Mouse (Mus musculus): ENCODE results near the gene Fgg. TPM values are rescaled to one million over a fixed set of nuclear protein-coding genes. Genes with fewer than 3 reads are reported as not detected.

Fgg gene
- polyA plus RNA-seq, 1 experiment, result not detected

GRCm38 (mm10) chr3:83013951-83014350 is 6.4 kb downstream of the Fgg start:
- H3ac ChIP-seq (ENCODE audit: control insufficient read depth, insufficient read length, low read depth), result no peak overlapping the region

DNA sequence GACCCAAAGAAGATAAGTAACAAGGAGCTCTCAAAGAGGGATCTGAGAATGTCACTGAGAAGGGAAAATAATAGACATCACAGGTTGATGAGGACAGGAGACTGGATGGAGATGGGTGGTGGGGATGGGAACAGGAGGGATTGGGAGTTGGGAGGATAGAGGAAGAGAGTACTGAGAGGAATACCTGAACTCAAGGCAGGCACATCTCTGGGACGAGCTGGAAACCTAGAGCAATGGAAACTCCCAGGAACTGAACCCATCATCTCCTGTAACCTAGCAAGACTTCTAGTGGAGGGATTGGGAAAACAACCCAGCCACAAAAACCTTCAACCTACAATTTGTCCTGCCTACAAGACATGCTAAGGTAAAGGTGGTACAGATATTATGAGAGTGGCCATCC is 8.7 kb downstream of the Fgg start:
- no peak overlapping the region for H3ac ChIP-seq (ENCODE audit: control insufficient read depth, insufficient read length, low read depth)
- TF ChIP-seq MYOD1 (IDR thresholded peaks at IDR 0.05; ENCODE audit: control insufficient read depth, insufficient read length, low read depth) (no peak), USF1 (IDR thresholded peaks at IDR 0.05; ENCODE audit: low read depth) (no peak), MYOG (IDR thresholded peaks at IDR 0.05; ENCODE audit: control insufficient read depth, extremely low read depth, insufficient read length) (no peak), MAX (IDR thresholded peaks at IDR 0.05) (no peak), CTCF (IDR thresholded peaks at IDR 0.05; ENCODE audit: control insufficient read depth, insufficient read depth, insufficient read length) (no peak), FOSL1 (IDR thresholded peaks at IDR 0.05; ENCODE audit: insufficient read depth, low read length, poor library complexity, severe bottlenecking) (no peak), CEBPB (IDR thresholded peaks at IDR 0.05; ENCODE audit: low read depth) (no peak)
- H3K27me3 ChIP-seq (ENCODE audit: control insufficient read depth, insufficient read depth, insufficient read length), result peaks cover 7% of the 10 kb centered on the region
- H3K4me3 ChIP-seq (ENCODE audit: insufficient read depth, poor library complexity, severe bottlenecking), result no peak overlapping the region
- no peaks in the 10 kb centered on the region for H3K36me3 ChIP-seq (ENCODE audit: control insufficient read depth, insufficient read depth)
- H3K79me2 ChIP-seq (ENCODE audit: control insufficient read depth, insufficient read depth), result no peaks in the 10 kb centered on the region
- H3K79me3 ChIP-seq (ENCODE audit: low read depth), result no peaks in the 10 kb centered on the region

More at GRCm38 (mm10) chr3:83013951-83014350, 6.4 kb downstream of the Fgg start:
- no peaks in the 10 kb centered on the region for H3K79me3 ChIP-seq (ENCODE audit: low read depth)
- H3K27me3 ChIP-seq (ENCODE audit: control insufficient read depth, insufficient read depth, insufficient read length), result peaks cover 10% of the 10 kb centered on the region
- H3K4me3 ChIP-seq (ENCODE audit: insufficient read depth, poor library complexity, severe bottlenecking), result no peak overlapping the region
- no peaks in the 10 kb centered on the region for H3K36me3 ChIP-seq (ENCODE audit: control insufficient read depth, insufficient read depth)
- no peaks in the 10 kb centered on the region for H3K79me2 ChIP-seq (ENCODE audit: control insufficient read depth, insufficient read depth)
- TF ChIP-seq MYOG (IDR thresholded peaks at IDR 0.05; ENCODE audit: control insufficient read depth, extremely low read depth, insufficient read length) (no peak), CTCF (IDR thresholded peaks at IDR 0.05; ENCODE audit: control insufficient read depth, insufficient read depth, insufficient read length) (no peak), USF1 (IDR thresholded peaks at IDR 0.05; ENCODE audit: low read depth) (no peak), MYOD1 (IDR thresholded peaks at IDR 0.05; ENCODE audit: control insufficient read depth, insufficient read length, low read depth) (no peak), CEBPB (IDR thresholded peaks at IDR 0.05; ENCODE audit: low read depth) (no peak), FOSL1 (IDR thresholded peaks at IDR 0.05; ENCODE audit: insufficient read depth, low read length, poor library complexity, severe bottlenecking) (no peak), MAX (IDR thresholded peaks at IDR 0.05) (no peak)

DNA sequence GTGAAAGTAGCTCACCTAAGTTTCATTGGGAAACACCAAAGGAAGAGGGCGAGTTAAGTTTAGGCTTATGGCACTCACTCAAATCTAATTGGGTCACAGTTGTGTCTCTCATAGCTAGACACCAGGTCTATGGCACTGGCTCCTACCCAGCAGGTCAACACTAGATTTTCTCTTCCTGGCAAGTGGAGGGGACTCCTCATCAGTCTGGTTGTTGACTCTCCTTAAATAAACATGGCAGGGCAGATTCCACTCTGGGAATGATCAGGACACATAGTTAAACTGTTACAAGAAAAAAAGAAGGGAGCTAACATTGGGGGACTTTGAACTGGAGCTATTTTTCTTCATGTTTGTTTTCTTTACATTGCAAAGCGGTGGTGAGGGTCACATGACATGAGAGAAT is 12.9 kb downstream of the Fgg start:
- H3K27me3 ChIP-seq (ENCODE audit: control insufficient read depth, insufficient read depth, insufficient read length), result no peaks in the 10 kb centered on the region
- H3ac ChIP-seq (ENCODE audit: control insufficient read depth, insufficient read length, low read depth), result no peak overlapping the region
- no peaks in the 10 kb centered on the region for H3K79me3 ChIP-seq (ENCODE audit: low read depth)
- no peaks in the 10 kb centered on the region for H3K36me3 ChIP-seq (ENCODE audit: control insufficient read depth, insufficient read depth)
- no peaks in the 10 kb centered on the region for H3K79me2 ChIP-seq (ENCODE audit: control insufficient read depth, insufficient read depth)
- TF ChIP-seq USF1 (IDR thresholded peaks at IDR 0.05; ENCODE audit: low read depth) (no peak), MAX (IDR thresholded peaks at IDR 0.05) (no peak), CTCF (IDR thresholded peaks at IDR 0.05; ENCODE audit: control insufficient read depth, insufficient read depth, insufficient read length) (no peak), MYOG (IDR thresholded peaks at IDR 0.05; ENCODE audit: control insufficient read depth, extremely low read depth, insufficient read length) (no peak), MYOD1 (IDR thresholded peaks at IDR 0.05; ENCODE audit: control insufficient read depth, insufficient read length, low read depth) (no peak), CEBPB (IDR thresholded peaks at IDR 0.05; ENCODE audit: low read depth) (no peak), FOSL1 (IDR thresholded peaks at IDR 0.05; ENCODE audit: insufficient read depth, low read length, poor library complexity, severe bottlenecking) (no peak)
- H3K4me3 ChIP-seq (ENCODE audit: insufficient read depth, poor library complexity, severe bottlenecking), result no peak overlapping the region

- no peak overlapping the region for H3K4me3 ChIP-seq (ENCODE audit: insufficient read depth, poor library complexity, severe bottlenecking)
- no peaks in the 10 kb centered on the region for H3K79me3 ChIP-seq (ENCODE audit: low read depth)
- H3K79me2 ChIP-seq (ENCODE audit: control insufficient read depth, insufficient read depth), result no peaks in the 10 kb centered on the region
- H3K27me3 ChIP-seq (ENCODE audit: control insufficient read depth, insufficient read depth, insufficient read length), result no peaks in the 10 kb centered on the region
- H3ac ChIP-seq (ENCODE audit: control insufficient read depth, insufficient read length, low read depth), result no peak overlapping the region
- TF ChIP-seq CTCF (IDR thresholded peaks at IDR 0.05; ENCODE audit: control insufficient read depth, insufficient read depth, insufficient read length), result no peak
- TF ChIP-seq USF1 (IDR thresholded peaks at IDR 0.05; ENCODE audit: low read depth), result no peak
- TF ChIP-seq MYOD1 (IDR thresholded peaks at IDR 0.05; ENCODE audit: control insufficient read depth, insufficient read length, low read depth), result no peak
- no peak for TF ChIP-seq CEBPB (IDR thresholded peaks at IDR 0.05; ENCODE audit: low read depth)
- TF ChIP-seq MYOG (IDR thresholded peaks at IDR 0.05; ENCODE audit: control insufficient read depth, extremely low read depth, insufficient read length), result no peak
- no peak for TF ChIP-seq FOSL1 (IDR thresholded peaks at IDR 0.05; ENCODE audit: insufficient read depth, low read length, poor library complexity, severe bottlenecking)
- TF ChIP-seq MAX (IDR thresholded peaks at IDR 0.05), result no peak
- no peaks in the 10 kb centered on the region for H3K36me3 ChIP-seq (ENCODE audit: control insufficient read depth, insufficient read depth)
Measured at GRCm38 (mm10) chr3:83021176-83021575, 13.7 kb downstream of the Fgg start.

- Histone ChIP-seq H3K4me3 (ENCODE audit: insufficient read depth, poor library complexity, severe bottlenecking) (no peak overlapping the region), H3K79me3 (ENCODE audit: low read depth) (no peaks in the 10 kb centered on the region), H3ac (ENCODE audit: control insufficient read depth, insufficient read length, low read depth) (no peak overlapping the region), H3K79me2 (ENCODE audit: control insufficient read depth, insufficient read depth) (no peaks in the 10 kb centered on the region), H3K36me3 (ENCODE audit: control insufficient read depth, insufficient read depth) (no peaks in the 10 kb centered on the region), H3K27me3 (ENCODE audit: control insufficient read depth, insufficient read depth, insufficient read length) (no peaks in the 10 kb centered on the region)
- TF ChIP-seq CEBPB (IDR thresholded peaks at IDR 0.05; ENCODE audit: low read depth), result no peak
- TF ChIP-seq CTCF (IDR thresholded peaks at IDR 0.05; ENCODE audit: control insufficient read depth, insufficient read depth, insufficient read length), result no peak
- TF ChIP-seq FOSL1 (IDR thresholded peaks at IDR 0.05; ENCODE audit: insufficient read depth, low read length, poor library complexity, severe bottlenecking), result no peak
- TF ChIP-seq USF1 (IDR thresholded peaks at IDR 0.05; ENCODE audit: low read depth), result no peak
- TF ChIP-seq MAX (IDR thresholded peaks at IDR 0.05), result no peak
- TF ChIP-seq MYOD1 (IDR thresholded peaks at IDR 0.05; ENCODE audit: control insufficient read depth, insufficient read length, low read depth), result no peak
- no peak for TF ChIP-seq MYOG (IDR thresholded peaks at IDR 0.05; ENCODE audit: control insufficient read depth, extremely low read depth, insufficient read length)
Measured at GRCm38 (mm10) chr3:83025036-83025435, 17.5 kb downstream of the Fgg start.
